Mouse (Mus musculus): Measurements from ENCODE around the gene Ift88. TPM values are rescaled to one million over a fixed set of nuclear protein-coding genes. Genes with fewer than 3 reads are reported as not detected.

Gene Ift88
- polyA plus RNA-seq, 1 experiment = 0.50 TPM

DNA sequence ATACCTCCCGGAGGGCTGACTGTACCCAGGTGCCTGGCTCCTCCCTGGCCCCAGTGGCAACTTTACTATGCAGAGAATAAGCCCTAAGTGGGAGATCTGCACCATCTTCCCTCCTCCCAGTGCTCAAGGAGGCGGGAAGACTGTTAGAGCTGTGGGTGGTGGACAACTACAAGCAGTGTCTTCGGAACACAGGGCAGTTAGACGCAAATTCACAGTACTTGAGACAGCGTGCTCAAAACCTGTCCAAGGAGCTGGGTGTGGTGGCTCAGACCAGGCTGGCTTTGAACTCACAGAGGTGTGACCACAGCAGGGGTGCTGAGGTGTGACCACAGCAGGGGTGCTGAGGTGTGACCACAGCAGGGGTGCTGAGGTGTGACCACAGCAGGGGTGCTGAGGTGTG is 130.6 kb downstream of the Ift88 start:
- no peak for DNase-seq (ENCODE audit: low read depth in 1 of 2, low spot score in 2 of 2)
- WGBS = 50% methylated on average over 5 of the region's 5 CpGs
- H3K4me1 ChIP-seq (ENCODE audit: control insufficient read depth, insufficient read depth, insufficient read length) = no peaks in the 10 kb centered on the region
- H3K27me3 ChIP-seq (ENCODE audit: control insufficient read depth, insufficient read depth, low read length) = no peaks in the 10 kb centered on the region
- H3K36me3 ChIP-seq (ENCODE audit: control insufficient read depth, insufficient read depth, low read length) = peaks cover under 1% of the 10 kb centered on the region; the same call in 1 of the 2 replicates
- TF ChIP-seq CTCF (IDR thresholded peaks at IDR 0.05; ENCODE audit: extremely low read depth, insufficient read depth, insufficient read length, insufficient replicate concordance) (no peak), POLR2A (IDR thresholded peaks at IDR 0.05; ENCODE audit: low read depth, low read length) (no peak)
- H3K4me3 ChIP-seq (ENCODE audit: extremely low read depth, insufficient read depth, insufficient read length) = no peak overlapping the region
- peak overlapping the region; percentile 7 for H3K27ac ChIP-seq (ENCODE audit: insufficient read depth, low read length)

DNA sequence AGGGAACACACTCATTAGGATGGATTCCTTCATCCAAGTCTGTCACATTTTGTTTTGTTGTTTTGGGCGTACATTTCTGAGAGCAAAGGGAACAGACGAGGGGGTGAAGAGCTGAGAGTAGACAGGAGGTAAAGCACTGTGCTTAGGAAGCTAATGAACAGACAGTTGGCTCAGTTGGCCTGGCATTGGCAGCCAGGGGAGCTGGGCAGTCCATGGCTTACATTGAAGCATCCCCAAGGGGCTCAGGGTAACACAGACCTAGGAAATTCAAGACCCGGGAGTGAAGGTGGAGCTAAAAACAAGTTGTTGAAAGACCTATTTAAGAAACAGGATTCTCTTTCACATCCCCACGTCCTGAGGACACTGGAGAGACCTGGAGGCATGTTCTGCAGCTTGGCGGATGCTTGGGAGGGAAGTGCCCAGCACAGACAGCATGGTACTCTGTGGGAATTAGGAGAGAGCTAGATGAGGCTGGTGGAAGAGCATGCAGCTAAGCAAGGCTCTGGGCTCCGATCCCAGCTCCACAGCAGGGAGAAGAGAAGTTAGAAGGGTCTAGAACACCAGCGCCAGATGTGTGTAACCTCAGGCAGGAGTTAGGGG is 131.7 kb downstream of the Ift88 start:
- H3K4me3 ChIP-seq (ENCODE audit: extremely low read depth, insufficient read depth, insufficient read length) = no peak overlapping the region
- TF ChIP-seq CTCF (IDR thresholded peaks at IDR 0.05; ENCODE audit: extremely low read depth, insufficient read depth, insufficient read length, insufficient replicate concordance) (no peak), POLR2A (IDR thresholded peaks at IDR 0.05; ENCODE audit: low read depth, low read length) (no peak)
- H3K36me3 ChIP-seq (ENCODE audit: control insufficient read depth, insufficient read depth, low read length) = no peaks in the 10 kb centered on the region
- no peak overlapping the region for H3K27ac ChIP-seq (ENCODE audit: insufficient read depth, low read length)
- H3K27me3 ChIP-seq (ENCODE audit: control insufficient read depth, insufficient read depth, low read length) = no peaks in the 10 kb centered on the region
- no peak for DNase-seq (ENCODE audit: low read depth in 1 of 2, low spot score in 2 of 2)
- WGBS = 86% methylated on average over 7 of the region's 7 CpGs
- H3K4me1 ChIP-seq (ENCODE audit: control insufficient read depth, insufficient read depth, insufficient read length) = no peaks in the 10 kb centered on the region

DNA sequence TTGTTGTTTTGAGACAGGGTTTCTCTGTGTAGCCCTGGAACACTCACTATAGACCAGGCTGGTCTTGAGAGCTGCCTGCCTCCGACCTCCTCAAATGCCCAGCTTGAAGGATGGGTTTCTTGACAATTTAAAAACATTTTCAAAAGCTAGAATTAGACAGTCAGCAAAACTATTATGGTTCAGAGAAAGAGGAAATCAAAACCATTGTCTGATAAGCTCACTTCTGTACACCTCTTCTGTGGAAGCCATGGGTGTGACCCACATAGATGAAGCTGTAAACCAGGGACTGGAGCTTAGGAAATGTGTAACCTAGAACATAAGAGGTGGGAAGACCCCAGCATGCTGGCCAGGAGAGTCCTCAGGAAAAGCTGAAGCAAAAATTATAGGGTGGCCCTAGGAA is 133.1 kb downstream of the Ift88 start:
- Histone ChIP-seq H3K36me3 (ENCODE audit: control insufficient read depth, insufficient read depth, low read length) (no peaks in the 10 kb centered on the region), H3K4me1 (ENCODE audit: control insufficient read depth, insufficient read depth, insufficient read length) (no peaks in the 10 kb centered on the region), H3K27ac (ENCODE audit: insufficient read depth, low read length) (no peak overlapping the region), H3K4me3 (ENCODE audit: extremely low read depth, insufficient read depth, insufficient read length) (no peak overlapping the region), H3K27me3 (ENCODE audit: control insufficient read depth, insufficient read depth, low read length) (no peaks in the 10 kb centered on the region)
- TF ChIP-seq POLR2A (IDR thresholded peaks at IDR 0.05; ENCODE audit: low read depth, low read length) = no peak
- no peak for TF ChIP-seq CTCF (IDR thresholded peaks at IDR 0.05; ENCODE audit: extremely low read depth, insufficient read depth, insufficient read length, insufficient replicate concordance)
- DNase-seq (ENCODE audit: low read depth in 1 of 2, low spot score in 2 of 2) = no peak
- WGBS = 87% methylated on average over 1 of the region's 1 CpGs

GRCm38 (mm10) chr14:57565626-57566025 is 141.8 kb downstream of the Ift88 start:
- Histone ChIP-seq H3K36me3 (ENCODE audit: control insufficient read depth, insufficient read depth, low read length) (no peaks in the 10 kb centered on the region), H3K27me3 (ENCODE audit: control insufficient read depth, insufficient read depth, low read length) (no peaks in the 10 kb centered on the region), H3K27ac (ENCODE audit: insufficient read depth, low read length) (no peak overlapping the region), H3K4me1 (ENCODE audit: control insufficient read depth, insufficient read depth, insufficient read length) (no peaks in the 10 kb centered on the region), H3K4me3 (ENCODE audit: extremely low read depth, insufficient read depth, insufficient read length) (no peak overlapping the region)
- DNase-seq (ENCODE audit: low read depth in 1 of 2, low spot score in 2 of 2) = no peak
- TF ChIP-seq CTCF (IDR thresholded peaks at IDR 0.05; ENCODE audit: extremely low read depth, insufficient read depth, insufficient read length, insufficient replicate concordance) (no peak), POLR2A (IDR thresholded peaks at IDR 0.05; ENCODE audit: low read depth, low read length) (no peak)
- 93% methylated on average over 6 of the region's 6 CpGs for WGBS

Other genes starting within 250 kb of the Ift88 start
- gene Cryl1, start 25.5 kb upstream of the Ift88 start, polyA plus RNA-seq (2012; rRNA removed) = 14.7 and 14.9 TPM in 2 replicates
- gene Il17d, start 100.7 kb downstream of the Ift88 start, polyA plus RNA-seq (2012; rRNA removed) = 0.90 and 1.4 TPM in 2 replicates
- 6.4 and 7.8 TPM in 2 replicates for gene Eef1akmt1, start 147.6 kb downstream of the Ift88 start, polyA plus RNA-seq (2012; rRNA removed)
- 2.2 and 2.4 TPM in 2 replicates for gene Xpo4, start 241.4 kb downstream of the Ift88 start, polyA plus RNA-seq (2012; rRNA removed)